Mouse (Mus musculus): ENCODE measurements around the gene Gm10190. TPM values are rescaled to one million over a fixed set of nuclear protein-coding genes. Genes with fewer than 3 reads are reported as not detected.

The Gm10190 gene
- polyA plus RNA-seq, 1 experiment from 2014 or later, result 1.2 TPM

GRCm38 (mm10) chr17:80367276-80367675 lies 6.1 kb downstream of the Gm10190 start:
- H3K9ac ChIP-seq, result no peak overlapping the region
- no peak overlapping the region for H3K27ac ChIP-seq
- no peak for ATAC-seq (ENCODE audit: borderline replicate concordance, extremely low read depth, low FRiP score, low TSS enrichment)
- H3K4me2 ChIP-seq, result no peak overlapping the region
- WGBS, result 80% methylated on average over 5 of the region's 5 CpGs
- H3K4me1 ChIP-seq, result no peaks in the 10 kb centered on the region
- no peaks in the 10 kb centered on the region for H3K27me3 ChIP-seq
- no peak overlapping the region for H3K4me3 ChIP-seq
- H3K9me3 ChIP-seq, result no peaks in the 10 kb centered on the region
- no peaks in the 10 kb centered on the region for H3K36me3 ChIP-seq

- no peak for ATAC-seq (ENCODE audit: borderline replicate concordance, extremely low read depth, low FRiP score, low TSS enrichment)
- 76% methylated on average over 8 of the region's 8 CpGs for WGBS
Observed at GRCm38 (mm10) chr17:80360245-80360644, 13.1 kb downstream of the Gm10190 start.

GRCm38 (mm10) chr17:80347234-80347633 lies 26.1 kb downstream of the Gm10190 start:
- H3K4me2 ChIP-seq, result no peak overlapping the region
- WGBS, result 48% methylated on average over 6 of the region's 6 CpGs
- no peak overlapping the region for H3K4me3 ChIP-seq
- no peaks in the 10 kb centered on the region for H3K27me3 ChIP-seq
- ATAC-seq (ENCODE audit: borderline replicate concordance, extremely low read depth, low FRiP score, low TSS enrichment), result no peak
- H3K9me3 ChIP-seq, result no peaks in the 10 kb centered on the region
- H3K27ac ChIP-seq, result no peak overlapping the region
- H3K36me3 ChIP-seq, result no peaks in the 10 kb centered on the region
- H3K9ac ChIP-seq, result no peak overlapping the region
- no peaks in the 10 kb centered on the region for H3K4me1 ChIP-seq

More at GRCm38 (mm10) chr17:80360245-80360644, 13.1 kb downstream of the Gm10190 start:
- H3K4me3 ChIP-seq, result no peak overlapping the region
- H3K9ac ChIP-seq, result no peak overlapping the region
- no peaks in the 10 kb centered on the region for H3K4me1 ChIP-seq
- H3K27ac ChIP-seq, result no peak overlapping the region
- no peaks in the 10 kb centered on the region for H3K9me3 ChIP-seq
- H3K27me3 ChIP-seq, result no peaks in the 10 kb centered on the region
- H3K36me3 ChIP-seq, result no peaks in the 10 kb centered on the region
- no peak overlapping the region for H3K4me2 ChIP-seq

GRCm38 (mm10) chr17:80346591-80347125 lies 26.7 kb downstream of the Gm10190 start:
- Histone ChIP-seq H3K4me1 (no peaks in the 10 kb centered on the region), H3K9me3 (no peaks in the 10 kb centered on the region), H3K4me2 (no peak overlapping the region), H3K27ac (no peak overlapping the region), H3K36me3 (no peaks in the 10 kb centered on the region), H3K4me3 (no peak overlapping the region), H3K9ac (no peak overlapping the region), H3K27me3 (no peaks in the 10 kb centered on the region)
- ATAC-seq (ENCODE audit: borderline replicate concordance, extremely low read depth, low FRiP score, low TSS enrichment), result no peak
- WGBS, result 52% methylated on average over 11 of the region's 11 CpGs

GRCm38 (mm10) chr17:80345277-80345676 lies 28.1 kb downstream of the Gm10190 start:
- Histone ChIP-seq H3K27me3 (no peaks in the 10 kb centered on the region), H3K9ac (no peak overlapping the region), H3K36me3 (no peaks in the 10 kb centered on the region), H3K9me3 (no peaks in the 10 kb centered on the region), H3K4me3 (no peak overlapping the region), H3K4me2 (no peak overlapping the region), H3K4me1 (no peaks in the 10 kb centered on the region), H3K27ac (no peak overlapping the region)
- WGBS, result 69% methylated on average over 4 of the region's 4 CpGs
- no peak for ATAC-seq (ENCODE audit: borderline replicate concordance, extremely low read depth, low FRiP score, low TSS enrichment)

GRCm38 (mm10) chr17:80332386-80332785 lies 41.0 kb downstream of the Gm10190 start:
- Histone ChIP-seq H3K27ac (no peak overlapping the region), H3K4me3 (no peak overlapping the region), H3K27me3 (no peaks in the 10 kb centered on the region), H3K4me1 (no peaks in the 10 kb centered on the region), H3K4me2 (no peak overlapping the region), H3K36me3 (no peaks in the 10 kb centered on the region), H3K9ac (no peak overlapping the region), H3K9me3 (no peaks in the 10 kb centered on the region)
- ATAC-seq (ENCODE audit: borderline replicate concordance, extremely low read depth, low FRiP score, low TSS enrichment), result no peak
- WGBS, result 54% methylated on average over 2 of the region's 2 CpGs

GRCm38 (mm10) chr17:80326431-80326830 lies 46.9 kb downstream of the Gm10190 start:
- Histone ChIP-seq H3K9me3 (no peaks in the 10 kb centered on the region), H3K4me1 (no peaks in the 10 kb centered on the region), H3K27ac (no peak overlapping the region), H3K4me3 (no peak overlapping the region), H3K9ac (no peak overlapping the region), H3K27me3 (no peaks in the 10 kb centered on the region), H3K4me2 (no peak overlapping the region), H3K36me3 (no peaks in the 10 kb centered on the region)
- WGBS, result 79% methylated on average over 3 of the region's 3 CpGs
- no peak for ATAC-seq (ENCODE audit: borderline replicate concordance, extremely low read depth, low FRiP score, low TSS enrichment)

- 71% methylated on average over 5 of the region's 5 CpGs for WGBS
- ATAC-seq (ENCODE audit: borderline replicate concordance, extremely low read depth, low FRiP score, low TSS enrichment), result no peak
- H3K36me3 ChIP-seq, result no peaks in the 10 kb centered on the region
- H3K4me3 ChIP-seq, result no peak overlapping the region
- H3K27ac ChIP-seq, result no peak overlapping the region
- H3K27me3 ChIP-seq, result no peaks in the 10 kb centered on the region
- no peak overlapping the region for H3K4me2 ChIP-seq
- no peaks in the 10 kb centered on the region for H3K9me3 ChIP-seq
- no peaks in the 10 kb centered on the region for H3K4me1 ChIP-seq
- H3K9ac ChIP-seq, result no peak overlapping the region
Observed at GRCm38 (mm10) chr17:80325456-80325855, 47.9 kb downstream of the Gm10190 start.

- no peak for ATAC-seq (ENCODE audit: borderline replicate concordance, extremely low read depth, low FRiP score, low TSS enrichment)
- WGBS, result 77% methylated on average over 7 of the region's 7 CpGs
- Histone ChIP-seq H3K4me1 (no peaks in the 10 kb centered on the region), H3K9me3 (no peaks in the 10 kb centered on the region), H3K36me3 (no peaks in the 10 kb centered on the region), H3K4me3 (no peak overlapping the region), H3K27me3 (no peaks in the 10 kb centered on the region), H3K4me2 (no peak overlapping the region), H3K9ac (no peak overlapping the region), H3K27ac (no peak overlapping the region)
Observed at GRCm38 (mm10) chr17:80324521-80324920, 48.8 kb downstream of the Gm10190 start.

- Histone ChIP-seq H3K27me3 (no peaks in the 10 kb centered on the region), H3K4me3 (no peak overlapping the region), H3K4me1 (no peaks in the 10 kb centered on the region), H3K4me2 (no peak overlapping the region), H3K27ac (no peak overlapping the region), H3K36me3 (no peaks in the 10 kb centered on the region), H3K9ac (no peak overlapping the region), H3K9me3 (no peaks in the 10 kb centered on the region)
- WGBS, result 55% methylated on average over 8 of the region's 8 CpGs
- no peak for ATAC-seq (ENCODE audit: borderline replicate concordance, extremely low read depth, low FRiP score, low TSS enrichment)
Observed at GRCm38 (mm10) chr17:80323658-80324057, 49.7 kb downstream of the Gm10190 start.

Other genes with a start within 250 kb of the Gm10190 start
- gene Galm, start 246.1 kb downstream of the Gm10190 start, polyA plus RNA-seq (2015; fragmentation: Nextera tagmentation; extraction: Ambion mirVana), result 17.7 and 19.4 TPM in 2 replicates
- gene Srsf7, start 166.2 kb downstream of the Gm10190 start, polyA plus RNA-seq (2015; fragmentation: Nextera tagmentation; extraction: Ambion mirVana), result 633 and 646 TPM in 2 replicates
- gene Ttc39d, start 166.1 kb downstream of the Gm10190 start, polyA plus RNA-seq (2015; fragmentation: Nextera tagmentation; extraction: Ambion mirVana), result 0.10 and 0.11 TPM in 2 replicates
- gene Gemin6, start 149.1 kb downstream of the Gm10190 start, polyA plus RNA-seq (2015; fragmentation: Nextera tagmentation; extraction: Ambion mirVana), result 42.7 and 46.1 TPM in 2 replicates
- 34.1 and 35.7 TPM in 2 replicates for gene Morn2, start 83.3 kb downstream of the Gm10190 start, polyA plus RNA-seq (2015; fragmentation: Nextera tagmentation; extraction: Ambion mirVana)
- gene Dhx57, start 83.1 kb downstream of the Gm10190 start, polyA plus RNA-seq (2015; fragmentation: Nextera tagmentation; extraction: Ambion mirVana), result 13.9 and 15.6 TPM in 2 replicates
- gene Arhgef33, start 66.1 kb downstream of the Gm10190 start, polyA plus RNA-seq (2015; fragmentation: Nextera tagmentation; extraction: Ambion mirVana), result 0.82 and 1.1 TPM in 2 replicates
- gene Sos1, start 106.9 kb upstream of the Gm10190 start, polyA plus RNA-seq (2015; fragmentation: Nextera tagmentation; extraction: Ambion mirVana), result 4.5 TPM in 2 replicates
- gene Cdkl4, start 204.3 kb upstream of the Gm10190 start, polyA plus RNA-seq (2015; fragmentation: Nextera tagmentation; extraction: Ambion mirVana), result 0.89 and 0.92 TPM in 2 replicates